Mouse (Mus musculus) Patski (cell line): Measurements from ENCODE around the gene C2cd2l. TPM values are rescaled to one million over a fixed set of nuclear protein-coding genes. Genes with fewer than 3 reads are reported as not detected.
A peak's percentile ranks its signal among the peaks of the same experiment; 100 is the strongest.
"Not testable (repeated sequence)": the region's sequence is repeated elsewhere in the genome, so short reads cannot be mapped to it uniquely, and the experiment has no call there.

Experiments
- ATAC-seq: fragments of 100-300 bp; one replicate; pipeline ENCODE4 v1.8.0; 2021
- CTCF ChIA-PET: fragments of 350-600 bp; sonication (Branson Sonifier 250); formaldehyde crosslinking; loops from one replicate; lab custom pipeline; 2022; ENCODE audit warnings: inconsistent platforms; lab: Charles Lee
- POLR2A ChIA-PET: fragments of 350-600 bp; sonication (Branson Sonifier 250); formaldehyde crosslinking; loops from one replicate; lab custom pipeline; 2022; ENCODE audit warnings: antibody characterized with exemption, inconsistent platforms; lab: Charles Lee
- DNase-seq: peaks from one replicate; pipeline ENCODE4 v3.0.0-alpha.2; 2011; ENCODE audit warnings: low read depth, low spot score
- H3K27me3 ChIP-seq: fragments of 371-371 bp; one replicate; pipeline ENCODE4 v1.5.1; 2021
- CTCF ChIP-seq: fragments of 100-300 bp; IDR thresholded peaks from one replicate; pipeline ENCODE4 v1.5.1; 2021
- in situ Hi-C: fragments of 300-500 bp; cut with MboI; formaldehyde crosslinking; loops from 3 replicates; pipeline ENCODE4 v1.11.1; 2018; ENCODE audit warnings: low pct_unique_long_range_greater_than_20kb, mixed read lengths
- polyA plus RNA-seq: library from polyadenylated mRNA; unstranded; gene quantifications from one replicate; pipeline ENCODE4 v1.2.3, GENCODE M21; 2021

C2cd2l gene
- polyA plus RNA-seq, 1 experiment from 2014 or later, result 29.5 TPM

- CTCF ChIA-PET, result interaction anchor here (1.1 to 1.5 kb wide), 3 partner anchors 9 to 36 kb away, joined by 3 to 5 read pairs (median 4); partner anchors contain the start of genes H2afx and Vps11
- ATAC-seq (no peak), DNase-seq (no peak)
- H3K27me3 ChIP-seq, result no peaks in the 10 kb centered on the region
- TF ChIP-seq CTCF, result no peak
- in situ Hi-C loops, result no loop called here
- POLR2A ChIA-PET, result interaction anchor here (0.6 to 1.3 kb wide), 4 partner anchors 9 to 59 kb away, joined by 4 read pairs; partner anchors contain the start of gene H2afx
Measured at GRCm38 (mm10) chr9:44325768-44326370, 5.8 kb upstream of the C2cd2l start, which contains the start of gene Dpagt1. Dpagt1 (plus strand) TSS chr9:44326019.

- ChIA-PET POLR2A (interaction anchor here (1.3 kb wide), 2 partner anchors 10 to 58 kb away, joined by 4 read pairs; partner anchors contain the start of gene H2afx), CTCF (interaction anchor here (1.1 to 1.4 kb wide), 2 partner anchors 10 to 12 kb away, joined by 3 to 4 read pairs; partner anchors contain the start of gene H2afx)
- DNase-seq, ATAC-seq, H3K27me3 ChIP-seq, in situ Hi-C loops: not testable (repeated sequence)
Measured at GRCm38 (mm10) chr9:44325032-44325767, 5.1 kb upstream of the C2cd2l start.

- in situ Hi-C loops, result no loop called here
- no peaks in the 10 kb centered on the region for H3K27me3 ChIP-seq
- ChIA-PET POLR2A (no interaction called here), CTCF (no interaction called here)
- no peak for DNase-seq
- ATAC-seq, result no peak
- TF ChIP-seq CTCF, result no peak
Measured at GRCm38 (mm10) chr9:44324147-44324546, 4.1 kb upstream of the C2cd2l start.

GRCm38 (mm10) chr9:44323656-44324055 is 3.6 kb upstream of the C2cd2l start:
- POLR2A ChIA-PET, in situ Hi-C loops, ATAC-seq, H3K27me3 ChIP-seq, DNase-seq: not testable (repeated sequence)
- CTCF ChIA-PET, result interaction anchor here (1.6 to 1.9 kb wide), 2 partner anchors 11 to 90 kb away, joined by 3 to 7 read pairs; partner anchors contain the start of gene H2afx

- ATAC-seq (no peak), DNase-seq (no peak)
- H3K27me3 ChIP-seq, result no peaks in the 10 kb centered on the region
- in situ Hi-C loops, result no loop called here
- ChIA-PET POLR2A (interaction anchor here (0.9 to 2.8 kb wide), 3 partner anchors 8 to 58 kb away, joined by 3 to 16 read pairs (median 5); partner anchors contain the start of gene H2afx), CTCF (interaction anchor here (0.7 to 1.7 kb wide), 3 partner anchors 9 to 62 kb away, joined by 3 read pairs; no protein-coding TSS in a partner anchor)
- no peak for TF ChIP-seq CTCF
Measured at GRCm38 (mm10) chr9:44320799-44321133, 681 bp upstream of the C2cd2l start.

- TF ChIP-seq CTCF, result no peak
- DNase-seq (no peak), ATAC-seq (peak; percentile 27)
- H3K27me3 ChIP-seq, result no peaks in the 10 kb centered on the region
- CTCF ChIA-PET, result interaction anchor here (0.6 to 1.9 kb wide), 2 partner anchors 10 to 12 kb away, joined by 3 to 7 read pairs; no protein-coding TSS in a partner anchor
- POLR2A ChIA-PET, result interaction anchor here (0.9 to 2.8 kb wide), 4 partner anchors 10 to 172 kb away, joined by 3 to 16 read pairs (median 4); partner anchors contain the start of gene H2afx
- in situ Hi-C loops, result no loop called here
Measured at GRCm38 (mm10) chr9:44319105-44319886, 789 bp downstream of the C2cd2l start.

- TF ChIP-seq CTCF, result no peak
- ChIA-PET CTCF (interaction anchor here (1.9 kb wide), 1 partner anchor 9 kb away, joined by 7 read pairs; no protein-coding TSS in a partner anchor), POLR2A (interaction anchor here (2.8 kb wide), 1 partner anchor 16 kb away, joined by 16 read pairs; the partner anchor contains the start of gene H2afx)
- ATAC-seq (no peak), DNase-seq (no peak)
- H3K27me3 ChIP-seq, result no peaks in the 10 kb centered on the region
- in situ Hi-C loops, result no loop called here
Measured at GRCm38 (mm10) chr9:44318826-44319095, 1.3 kb downstream of the C2cd2l start.

GRCm38 (mm10) chr9:44318076-44318825 is 1.8 kb downstream of the C2cd2l start:
- DNase-seq, result no peak
- POLR2A ChIA-PET, result no interaction called here
- in situ Hi-C loops, result no loop called here

GRCm38 (mm10) chr9:44317452-44317851 is 2.6 kb downstream of the C2cd2l start:
- TF ChIP-seq CTCF, result no peak
- POLR2A ChIA-PET, result no interaction called here
- DNase-seq (no peak), ATAC-seq (no peak)
- in situ Hi-C loops, result no loop called here
- CTCF ChIA-PET, result no interaction called here
- no peaks in the 10 kb centered on the region for H3K27me3 ChIP-seq

More at GRCm38 (mm10) chr9:44318076-44318825, 1.8 kb downstream of the C2cd2l start:
- H3K27me3 ChIP-seq, result no peaks in the 10 kb centered on the region
- no peak for ATAC-seq
- CTCF ChIA-PET, result interaction anchor here (1.9 kb wide), 1 partner anchor 9 kb away, joined by 7 read pairs; no protein-coding TSS in a partner anchor
- no peak for TF ChIP-seq CTCF
